Mouse (Mus musculus) embryonic facial prominence, embryonic 15.5 days (tissue): ENCODE measurements around the gene Nell1. TPM values are rescaled to one million over a fixed set of nuclear protein-coding genes. Genes with fewer than 3 reads are reported as not detected.
"Not testable (repeated sequence)": the region's sequence is repeated elsewhere in the genome, so short reads cannot be mapped to it uniquely, and the experiment has no call there.

ENCODE experiments used
- ATAC-seq: fragments of 200-750 bp; cut with Nextera tagmentation; 2 replicates; pipeline ENCODE4 v1.8.0; 2017; ENCODE audit warnings: low read depth, moderate TSS enrichment; ENCODE audit not compliant: insufficient number of reproducible peaks, low FRiP score, low TSS enrichment
- H3K27ac ChIP-seq: fragments of 300-500 bp; sonication (generic); replicated peaks from 2 replicates; pipeline ENCODE4 v1.5.1; 2015; ENCODE audit warnings: mild to moderate bottlenecking, inconsistent platforms
- H3K27me3 ChIP-seq: fragments of 300-500 bp; sonication (generic); 2 replicates; pipeline ENCODE4 v1.6.1; 2015; ENCODE audit warnings: inconsistent platforms
- H3K36me3 ChIP-seq: fragments of 300-500 bp; sonication (generic); 2 replicates; pipeline ENCODE4 v1.6.1; 2015; ENCODE audit warnings: mild to moderate bottlenecking, inconsistent platforms
- H3K4me1 ChIP-seq: fragments of 300-500 bp; sonication (generic); 2 replicates; pipeline ENCODE4 v1.6.1; 2015; ENCODE audit warnings: inconsistent platforms
- H3K4me2 ChIP-seq: fragments of 300-500 bp; sonication (generic); replicated peaks from 2 replicates; pipeline ENCODE4 v1.6.1; 2015; ENCODE audit warnings: mild to moderate bottlenecking, inconsistent platforms
- H3K4me3 ChIP-seq: fragments of 300-500 bp; sonication (generic); replicated peaks from 2 replicates; pipeline ENCODE4 v1.5.1; 2015; ENCODE audit warnings: mild to moderate bottlenecking, inconsistent platforms
- H3K9ac ChIP-seq: fragments of 300-500 bp; sonication (generic); 2 replicates; pipeline ENCODE4 v1.6.1; 2015; ENCODE audit warnings: inconsistent platforms
- H3K9me3 ChIP-seq: fragments of 300-500 bp; sonication (generic); replicated peaks from 2 replicates; pipeline ENCODE4 v1.6.1; 2016; ENCODE audit warnings: inconsistent platforms
- WGBS: fragments of 180-500 bp; shearing (Covaris S2); methylation state at CpG from one replicate; pipeline ENCODE4 v1.1.7; 2015; 5-methylcytosine and 5-hydroxymethylcytosine counted together
- polyA plus RNA-seq: library from polyadenylated mRNA; unstranded; fragments of >200 nt; fragmentation: Nextera tagmentation; extraction: Ambion mirVana; gene quantifications from 2 replicates; pipeline ENCODE4 v1.2.1, GENCODE M21; 2015

The Nell1 gene
- 6.9 and 8.0 TPM in 2 replicates for polyA plus RNA-seq

DNA sequence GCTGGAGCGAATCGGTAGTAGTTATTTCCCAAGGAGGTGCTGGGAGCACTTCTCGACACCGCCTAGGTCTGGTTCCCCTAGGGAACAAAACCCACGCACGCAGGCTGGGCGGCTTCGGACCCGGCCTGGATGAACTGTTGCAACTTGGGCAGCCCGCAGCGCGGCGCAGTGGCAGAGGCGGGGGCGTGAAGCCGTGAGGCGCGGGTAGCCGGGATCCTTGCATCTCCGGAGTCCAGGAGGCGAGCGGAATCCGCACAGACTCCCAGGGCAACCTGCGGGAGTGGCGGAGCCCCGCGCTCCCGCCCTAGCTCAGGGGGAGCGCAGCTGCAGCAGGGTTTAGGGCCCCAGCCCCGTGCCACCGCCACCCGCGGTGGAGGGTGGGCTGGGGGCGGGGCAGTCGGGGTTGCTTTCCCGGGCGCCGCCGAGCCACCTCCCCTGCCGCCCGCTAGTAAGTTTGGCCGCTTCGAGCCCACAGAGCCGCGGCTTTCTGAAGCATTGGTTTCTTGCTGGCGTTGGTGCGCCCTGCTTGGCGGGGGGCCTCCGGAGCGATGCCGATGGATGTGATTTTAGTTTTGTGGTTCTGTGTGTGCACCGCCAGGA, at the start of gene Nell1:
TSS of gene Nell1 (plus strand) at position 24 of the 600 bp plus-strand sequence.
- Histone ChIP-seq H3K4me3 (peak within 1 kb of the TSS; percentile 49), H3K27me3 (peaks cover 60% of the 10 kb centered on the region), H3K36me3 (no peaks in the 10 kb centered on the region), H3K9ac (0 out of 2 replicates have a peak within 1 kb of the TSS, but pooled peaks have one; percentile 9), H3K4me2 (peak within 1 kb of the TSS; percentile 95), H3K9me3 (no peaks in the 10 kb centered on the region), H3K27ac (no peak within 1 kb of the TSS), H3K4me1 (peaks cover 21% of the 10 kb centered on the region)
- 1% methylated on average over 52 of the region's 52 CpGs for WGBS
- ATAC-seq = peak; percentile 55; the same call in 1 of the 2 replicates

DNA sequence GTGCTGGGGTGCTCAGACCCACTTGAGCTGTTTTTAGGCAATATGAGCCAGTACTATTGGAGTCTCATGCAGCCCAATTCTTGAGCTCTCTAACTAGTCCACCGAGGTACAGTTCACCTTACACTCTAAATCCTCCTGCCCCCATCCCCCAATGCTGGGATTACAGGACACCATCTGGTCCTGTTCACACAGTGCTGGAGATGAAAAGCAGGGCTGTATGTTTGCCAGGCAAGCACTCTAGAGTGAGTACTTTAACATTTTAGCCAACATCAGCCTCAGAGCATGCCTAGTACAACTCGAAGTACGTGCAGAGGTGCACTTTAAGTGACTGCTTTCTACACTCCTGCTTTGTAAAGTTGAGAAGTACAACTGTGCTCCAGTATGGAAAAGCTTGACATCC, 46.1 kb upstream of the Nell1 start:
- Histone ChIP-seq H3K4me2 (no peak overlapping the region), H3K4me3 (no peak overlapping the region), H3K27me3 (peaks cover 3% of the 10 kb centered on the region; the same call in 1 of the 2 replicates), H3K9me3 (no peaks in the 10 kb centered on the region), H3K36me3 (no peaks in the 10 kb centered on the region), H3K9ac (no peak overlapping the region), H3K4me1 (no peaks in the 10 kb centered on the region), H3K27ac (no peak overlapping the region)
- no peak for ATAC-seq
- WGBS = 38% methylated on average over 3 of the region's 3 CpGs

DNA sequence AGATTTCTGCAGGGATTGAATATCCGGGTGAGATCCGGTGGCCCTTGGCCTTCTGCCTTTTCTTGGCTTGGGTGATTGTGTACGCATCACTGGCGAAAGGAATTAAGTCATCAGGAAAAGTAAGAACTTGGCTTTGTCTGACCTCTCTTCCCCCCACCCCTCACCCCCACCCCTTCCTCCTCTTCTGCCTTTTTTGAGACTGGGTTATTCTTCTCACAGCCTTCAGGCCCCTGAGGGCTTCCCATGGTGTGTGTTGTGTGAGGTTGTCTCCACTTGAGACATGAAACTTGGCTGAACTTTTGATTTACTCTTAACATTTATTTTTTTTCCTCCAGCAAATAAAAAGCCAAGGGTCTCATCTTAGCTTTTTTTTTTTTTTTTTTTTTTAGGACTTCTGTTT, 44.7 kb upstream of the Nell1 start:
- peaks cover 2% of the 10 kb centered on the region; the same call in 1 of the 2 replicates for H3K27me3 ChIP-seq
- H3K9ac ChIP-seq = no peak overlapping the region
- H3K4me3 ChIP-seq = no peak overlapping the region
- ATAC-seq = no peak
- no peak overlapping the region for H3K4me2 ChIP-seq
- 40% methylated on average over 4 of the region's 4 CpGs for WGBS
- H3K27ac ChIP-seq = no peak overlapping the region
- H3K9me3 ChIP-seq = no peaks in the 10 kb centered on the region
- H3K4me1 ChIP-seq = no peaks in the 10 kb centered on the region
- H3K36me3 ChIP-seq = no peaks in the 10 kb centered on the region

GRCm38 (mm10) chr7:49933386-49934115, 41.1 kb upstream of the Nell1 start:
- not testable (repeated sequence) for H3K36me3 ChIP-seq, H3K4me3 ChIP-seq, H3K4me2 ChIP-seq, H3K27me3 ChIP-seq, ATAC-seq, H3K4me1 ChIP-seq, H3K27ac ChIP-seq, H3K9me3 ChIP-seq, H3K9ac ChIP-seq
- 81% methylated on average over 14 of the region's 14 CpGs for WGBS

GRCm38 (mm10) chr7:49936821-49937220, 37.8 kb upstream of the Nell1 start:
- H3K27ac ChIP-seq = no peak overlapping the region
- H3K36me3 ChIP-seq = no peaks in the 10 kb centered on the region
- H3K4me1 ChIP-seq = no peaks in the 10 kb centered on the region
- H3K4me3 ChIP-seq = no peak overlapping the region
- H3K4me2 ChIP-seq = no peak overlapping the region
- 80% methylated on average over 3 of the region's 3 CpGs for WGBS
- no peaks in the 10 kb centered on the region for H3K27me3 ChIP-seq
- no peaks in the 10 kb centered on the region for H3K9me3 ChIP-seq
- no peak overlapping the region for H3K9ac ChIP-seq
- ATAC-seq = no peak

DNA sequence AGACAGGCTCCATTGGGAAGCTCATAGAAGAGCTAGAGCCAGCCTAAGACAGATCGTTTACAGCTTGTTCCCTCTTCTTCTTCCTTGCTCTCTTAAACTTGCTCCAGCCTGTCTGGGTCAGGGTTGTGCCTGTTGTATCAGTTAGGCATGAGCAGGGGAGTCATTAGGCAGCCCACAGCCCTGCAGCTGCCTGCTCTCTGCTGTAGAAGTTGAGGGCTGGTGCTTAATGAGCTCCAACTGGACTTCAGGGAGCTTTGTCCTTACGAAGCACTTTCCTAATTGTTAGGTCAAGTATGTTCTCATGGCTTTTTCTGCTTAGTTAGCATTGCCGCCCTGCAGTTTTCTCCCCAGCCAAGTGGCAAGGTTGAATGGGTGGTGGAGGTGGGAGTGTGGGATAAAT, 32.6 kb upstream of the Nell1 start:
- H3K4me1 ChIP-seq = no peaks in the 10 kb centered on the region
- H3K9me3 ChIP-seq = no peaks in the 10 kb centered on the region
- no peak overlapping the region for H3K27ac ChIP-seq
- ATAC-seq = no peak
- WGBS = 56% methylated on average over 3 of the region's 3 CpGs
- no peaks in the 10 kb centered on the region for H3K27me3 ChIP-seq
- no peaks in the 10 kb centered on the region for H3K36me3 ChIP-seq
- no peak overlapping the region for H3K4me2 ChIP-seq
- no peak overlapping the region for H3K9ac ChIP-seq
- no peak overlapping the region for H3K4me3 ChIP-seq

- H3K4me1 ChIP-seq = no peaks in the 10 kb centered on the region
- no peaks in the 10 kb centered on the region for H3K27me3 ChIP-seq
- H3K4me3 ChIP-seq = no peak overlapping the region
- no peak overlapping the region for H3K4me2 ChIP-seq
- H3K36me3 ChIP-seq = no peaks in the 10 kb centered on the region
- H3K9me3 ChIP-seq = no peaks in the 10 kb centered on the region
- no peak for ATAC-seq
- WGBS = 59% methylated on average over 5 of the region's 5 CpGs
- H3K9ac ChIP-seq = no peak overlapping the region
- no peak overlapping the region for H3K27ac ChIP-seq
Measured at GRCm38 (mm10) chr7:49942490-49942889, 32.2 kb upstream of the Nell1 start.

DNA sequence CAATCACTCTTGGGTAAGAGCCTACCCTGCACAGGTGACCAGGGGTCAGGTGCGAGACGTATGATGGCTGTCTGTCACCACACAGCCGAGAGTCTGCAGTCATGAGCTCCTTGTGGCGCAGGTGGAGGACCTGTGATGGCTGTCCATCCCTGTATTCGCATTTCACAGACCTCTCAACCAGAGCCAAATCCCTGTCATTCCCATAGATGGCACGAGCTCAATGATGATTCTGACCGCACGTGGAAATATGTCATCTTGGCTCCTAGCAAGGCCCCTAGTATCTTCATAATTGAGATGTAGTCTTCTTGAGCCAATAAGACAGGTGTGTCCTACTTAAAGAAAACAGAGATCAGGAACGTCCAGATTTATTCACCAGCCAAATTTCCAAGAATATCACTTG, 28.0 kb upstream of the Nell1 start:
- no peaks in the 10 kb centered on the region for H3K4me1 ChIP-seq
- no peak overlapping the region for H3K4me3 ChIP-seq
- no peaks in the 10 kb centered on the region for H3K27me3 ChIP-seq
- no peak overlapping the region for H3K27ac ChIP-seq
- ATAC-seq = no peak
- H3K36me3 ChIP-seq = no peaks in the 10 kb centered on the region
- no peak overlapping the region for H3K4me2 ChIP-seq
- no peak overlapping the region for H3K9ac ChIP-seq
- no peaks in the 10 kb centered on the region for H3K9me3 ChIP-seq
- WGBS = 84% methylated on average over 9 of the region's 9 CpGs

GRCm38 (mm10) chr7:49953546-49954181, 21.0 kb upstream of the Nell1 start:
- Histone ChIP-seq H3K9me3 (no peaks in the 10 kb centered on the region), H3K4me2 (no peak overlapping the region)

DNA sequence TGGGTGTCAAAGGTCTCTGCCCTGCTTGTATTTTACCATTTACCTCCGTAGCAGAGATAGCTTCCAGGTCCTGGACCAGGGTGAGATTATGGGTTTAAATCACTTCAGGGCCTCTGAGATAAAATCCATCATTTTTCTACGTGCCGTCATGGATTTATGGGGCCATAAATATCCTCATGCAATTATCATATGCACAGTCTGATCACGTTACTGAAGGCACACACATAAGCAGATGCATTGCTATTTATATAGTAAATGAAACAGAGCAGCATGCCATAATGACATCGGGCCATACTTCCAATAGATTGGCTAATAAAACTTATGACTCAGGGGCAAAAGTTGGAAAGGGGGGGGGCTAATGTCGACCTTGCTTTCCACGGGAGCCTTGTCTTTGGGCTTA, 19.8 kb upstream of the Nell1 start:
- WGBS = 68% methylated on average over 7 of the region's 7 CpGs
- Histone ChIP-seq H3K9me3 (no peaks in the 10 kb centered on the region), H3K27me3 (no peaks in the 10 kb centered on the region), H3K9ac (no peak overlapping the region), H3K36me3 (no peaks in the 10 kb centered on the region), H3K4me3 (no peak overlapping the region), H3K4me1 (no peaks in the 10 kb centered on the region), H3K4me2 (no peak overlapping the region), H3K27ac (no peak overlapping the region)
- ATAC-seq = no peak

More at GRCm38 (mm10) chr7:49953546-49954181, 21.0 kb upstream of the Nell1 start:
- WGBS = 42% methylated on average over 4 of the region's 4 CpGs
- H3K9ac ChIP-seq = no peak overlapping the region
- H3K27ac ChIP-seq = no peak overlapping the region
- H3K4me3 ChIP-seq = no peak overlapping the region
- ATAC-seq = no peak
- no peaks in the 10 kb centered on the region for H3K4me1 ChIP-seq
- no peaks in the 10 kb centered on the region for H3K36me3 ChIP-seq
- no peaks in the 10 kb centered on the region for H3K27me3 ChIP-seq

GRCm38 (mm10) chr7:49957142-49957541, 17.5 kb upstream of the Nell1 start:
- no peak overlapping the region for H3K4me2 ChIP-seq

More at GRCm38 (mm10) chr7:49957142-49957541, 17.5 kb upstream of the Nell1 start:
- ATAC-seq = no peak
- Histone ChIP-seq H3K27me3 (no peaks in the 10 kb centered on the region), H3K36me3 (no peaks in the 10 kb centered on the region), H3K4me3 (no peak overlapping the region), H3K27ac (no peak overlapping the region), H3K9me3 (no peaks in the 10 kb centered on the region), H3K4me1 (no peaks in the 10 kb centered on the region), H3K9ac (no peak overlapping the region)
- 69% methylated on average over 3 of the region's 3 CpGs for WGBS
